Mouse (Mus musculus) megakaryocyte, embryonic 14.5 days (primary cell): ENCODE data around the gene Slc26a3. TPM values are rescaled to one million over a fixed set of nuclear protein-coding genes. Genes with fewer than 3 reads are reported as not detected.
"Not testable (repeated sequence)": the region's sequence is repeated elsewhere in the genome, so short reads cannot be mapped to it uniquely, and the experiment has no call there.

Experiments used
- H3K27me3 ChIP-seq: replicated peaks from 2 replicates; pipeline ENCODE3; 2012; ENCODE audit warnings: inconsistent platforms
- H3K36me3 ChIP-seq: replicated peaks from 2 replicates; pipeline ENCODE3; 2012; ENCODE audit warnings: low read length, inconsistent platforms, mixed read lengths
- H3K4me1 ChIP-seq: 2 replicates; pipeline ENCODE4 v1.6.1; 2012; ENCODE audit warnings: inconsistent platforms
- H3K4me3 ChIP-seq: replicated peaks from 2 replicates; pipeline ENCODE3; 2012; ENCODE audit warnings: moderate library complexity, mild to moderate bottlenecking, inconsistent platforms
- H3K9me3 ChIP-seq: 2 replicates; pipeline ENCODE4 v1.6.1; 2012; ENCODE audit warnings: inconsistent platforms
- FLI1 ChIP-seq: IDR thresholded peaks from 2 replicates; pipeline ENCODE4 v1.6.1; 2012; ENCODE audit warnings: low read length, inconsistent platforms, mixed read lengths
- GATA1 ChIP-seq: IDR thresholded peaks from 3 replicates; pipeline ENCODE4 v1.6.1; 2012; ENCODE audit warnings: mixed read lengths, low read length, inconsistent platforms, borderline replicate concordance
- polyA plus RNA-seq: library from polyadenylated mRNA; stranded (reverse); fragments of >175 nt; gene quantifications from 2 replicates; pipeline ENCODE4 v1.2.3, GENCODE M21; 2012; ENCODE audit warnings: low replicate concordance; ENCODE audit not compliant: insufficient read depth

Slc26a3 gene
- polyA plus RNA-seq, 1 experiment = not detected

DNA sequence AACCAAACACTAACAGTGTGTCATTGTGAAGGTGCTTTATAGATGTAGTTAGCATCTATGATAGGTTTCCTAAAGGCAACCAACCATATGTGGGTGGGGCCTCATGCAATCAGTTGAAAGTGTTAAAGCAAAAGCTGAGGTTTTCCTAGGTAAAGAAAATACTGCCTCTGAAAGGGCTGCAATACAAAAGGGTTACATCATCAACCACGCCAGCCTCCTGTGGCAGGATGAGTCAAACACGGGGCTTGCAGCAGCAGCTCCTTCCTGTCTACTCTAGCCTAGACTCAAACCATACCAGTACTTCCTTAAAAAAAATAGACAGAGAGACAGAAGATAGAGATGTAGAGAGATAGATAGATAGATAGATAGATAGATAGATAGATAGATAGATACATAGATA lies 25.3 kb downstream of the Slc26a3 start:
- H3K27me3 ChIP-seq = peaks cover 2% of the 10 kb centered on the region
- no peaks in the 10 kb centered on the region for H3K9me3 ChIP-seq
- no peaks in the 10 kb centered on the region for H3K4me1 ChIP-seq
- no peak overlapping the region for H3K4me3 ChIP-seq
- no peak for TF ChIP-seq GATA1
- no peak for TF ChIP-seq FLI1
- H3K36me3 ChIP-seq = no peaks in the 10 kb centered on the region

DNA sequence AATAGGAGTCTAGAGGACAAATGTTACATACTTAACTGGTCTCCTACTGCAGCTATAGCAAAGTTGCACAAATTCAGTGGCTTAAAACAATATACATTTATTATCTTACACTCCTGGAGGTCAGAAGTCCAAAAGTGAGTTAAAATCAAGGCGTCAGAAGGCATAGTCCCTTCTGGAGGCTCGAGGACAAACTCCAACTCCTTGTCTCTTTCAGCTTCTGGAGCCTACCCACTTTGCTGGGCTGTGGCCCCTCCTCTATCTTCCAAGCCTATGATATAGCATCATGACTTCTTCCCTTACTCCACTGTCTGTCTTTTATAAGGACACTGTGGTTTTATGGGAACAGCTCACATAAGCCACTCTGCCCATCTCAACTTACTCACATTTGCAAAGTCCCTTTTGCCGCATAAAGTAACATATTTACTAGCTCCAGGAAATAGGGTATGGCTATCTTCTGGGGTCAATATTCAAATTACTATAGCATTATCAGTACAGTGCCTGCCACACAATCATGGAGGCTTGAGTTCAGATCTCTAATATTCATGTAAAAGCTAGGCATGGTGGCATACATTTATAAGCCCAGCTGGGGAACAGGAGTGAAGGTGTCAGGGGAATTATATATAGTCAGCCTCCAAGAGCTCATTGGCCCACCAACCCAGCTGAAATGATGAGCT lies 31.4 kb downstream of the Slc26a3 start:
- no peak overlapping the region for H3K4me3 ChIP-seq
- H3K27me3 ChIP-seq = peaks cover 2% of the 10 kb centered on the region
- TF ChIP-seq FLI1 (no peak), GATA1 (no peak)
- H3K4me1 ChIP-seq = no peaks in the 10 kb centered on the region
- H3K36me3 ChIP-seq = no peaks in the 10 kb centered on the region
- H3K9me3 ChIP-seq = no peaks in the 10 kb centered on the region

DNA sequence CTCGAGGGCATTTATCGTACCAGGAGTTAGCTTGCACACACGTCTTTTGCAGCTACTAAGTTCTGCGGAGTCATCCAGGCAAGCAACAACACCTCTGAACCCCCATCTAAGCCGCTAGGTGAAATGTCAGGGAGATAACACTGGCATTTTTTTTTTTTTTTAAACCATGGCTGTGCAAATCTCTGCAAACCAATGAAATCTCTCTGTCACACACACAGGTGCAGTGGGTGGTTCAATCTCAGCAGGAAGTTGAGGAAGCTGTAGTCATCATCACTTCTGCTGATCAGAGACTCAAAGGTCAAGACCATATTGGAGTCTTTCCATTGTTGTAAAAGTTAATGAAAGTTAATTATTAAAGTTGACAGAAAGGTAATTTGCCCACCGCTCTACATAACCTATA lies 47.1 kb downstream of the Slc26a3 start:
- Histone ChIP-seq H3K9me3 (no peaks in the 10 kb centered on the region; the same call in 1 of the 2 replicates), H3K4me3 (no peak overlapping the region), H3K27me3 (peaks cover 10% of the 10 kb centered on the region), H3K36me3 (no peaks in the 10 kb centered on the region), H3K4me1 (no peaks in the 10 kb centered on the region)
- TF ChIP-seq GATA1 (no peak), FLI1 (no peak)

DNA sequence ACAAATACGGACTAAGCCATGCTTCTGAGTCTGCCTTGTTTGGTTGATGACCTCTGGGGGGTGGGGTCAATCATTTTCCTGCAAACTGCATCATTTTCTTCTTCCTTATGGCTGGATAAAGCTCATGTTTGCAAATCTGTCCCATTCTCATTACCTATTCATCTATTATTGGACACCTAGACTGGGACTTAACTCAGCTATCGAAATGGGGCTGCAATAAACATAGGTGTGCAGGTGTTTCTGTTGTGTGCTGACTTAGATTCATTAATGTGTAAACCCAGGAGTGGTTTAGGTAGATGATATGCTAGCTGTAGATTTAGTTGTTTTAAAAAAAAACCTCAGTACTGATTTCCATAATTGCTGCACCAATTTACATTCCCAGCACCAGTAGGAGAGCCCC lies 48.9 kb downstream of the Slc26a3 start:
- Histone ChIP-seq H3K27me3 (peaks cover 19% of the 10 kb centered on the region), H3K9me3 (no peaks in the 10 kb centered on the region; the same call in 1 of the 2 replicates), H3K4me1 (peaks cover 6% of the 10 kb centered on the region), H3K36me3 (no peaks in the 10 kb centered on the region), H3K4me3 (no peak overlapping the region)
- TF ChIP-seq FLI1 (no peak), GATA1 (no peak)

DNA sequence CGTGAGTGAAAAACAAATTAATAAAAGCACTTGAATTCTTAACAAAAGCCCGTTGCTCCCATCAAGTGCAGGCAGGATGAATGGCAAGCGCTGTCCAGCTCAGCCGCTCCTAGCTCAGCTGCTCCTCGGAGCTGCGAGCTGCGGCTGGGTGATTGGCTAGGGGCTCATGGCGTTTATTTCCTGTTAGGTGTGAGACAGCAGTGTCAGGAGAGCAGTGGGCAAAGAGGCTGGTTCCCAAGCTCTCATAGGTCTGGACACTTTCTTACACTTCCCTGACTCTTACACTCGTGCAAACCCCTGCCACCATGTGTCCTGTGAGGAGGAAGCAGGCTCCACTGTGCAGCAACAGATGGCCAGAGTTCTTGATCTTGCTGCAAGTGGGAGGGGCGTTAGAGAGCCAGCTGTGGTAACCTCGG lies 53.5 kb downstream of the Slc26a3 start:
- TF ChIP-seq FLI1 (no peak), GATA1 (no peak)
- peak overlapping the region; percentile 86 for H3K4me3 ChIP-seq

DNA sequence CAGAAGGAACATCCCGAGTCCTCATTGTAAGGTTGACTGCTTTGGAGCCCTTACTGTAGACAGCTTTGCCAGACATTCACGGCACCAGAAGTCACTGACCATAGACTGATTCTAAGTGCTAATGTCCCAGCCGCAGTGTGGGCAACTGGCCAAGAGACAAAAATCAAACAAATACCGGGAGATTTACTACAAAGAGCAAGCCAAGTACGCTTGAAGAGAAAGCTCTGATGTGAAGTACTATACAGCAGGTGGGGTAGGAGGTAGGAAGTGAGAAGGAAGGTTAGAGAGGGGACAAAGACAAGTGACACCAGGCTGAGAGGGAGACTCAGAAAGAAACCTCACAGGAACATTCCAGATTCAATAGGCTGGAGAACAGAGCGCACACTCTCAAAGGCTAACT lies 54.2 kb downstream of the Slc26a3 start:
- no peak overlapping the region for H3K4me3 ChIP-seq
- H3K4me1 ChIP-seq = peaks cover 10% of the 10 kb centered on the region
- H3K27me3 ChIP-seq = peaks cover 25% of the 10 kb centered on the region
- TF ChIP-seq FLI1 (no peak), GATA1 (no peak)
- no peaks in the 10 kb centered on the region for H3K36me3 ChIP-seq
- H3K9me3 ChIP-seq = no peaks in the 10 kb centered on the region; the same call in 1 of the 2 replicates

More for the DNA sequence above, 53.5 kb downstream of the Slc26a3 start:
- peaks cover 10% of the 10 kb centered on the region for H3K4me1 ChIP-seq
- H3K27me3 ChIP-seq = peaks cover 25% of the 10 kb centered on the region
- H3K9me3 ChIP-seq = no peaks in the 10 kb centered on the region; the same call in 1 of the 2 replicates
- no peaks in the 10 kb centered on the region for H3K36me3 ChIP-seq

DNA sequence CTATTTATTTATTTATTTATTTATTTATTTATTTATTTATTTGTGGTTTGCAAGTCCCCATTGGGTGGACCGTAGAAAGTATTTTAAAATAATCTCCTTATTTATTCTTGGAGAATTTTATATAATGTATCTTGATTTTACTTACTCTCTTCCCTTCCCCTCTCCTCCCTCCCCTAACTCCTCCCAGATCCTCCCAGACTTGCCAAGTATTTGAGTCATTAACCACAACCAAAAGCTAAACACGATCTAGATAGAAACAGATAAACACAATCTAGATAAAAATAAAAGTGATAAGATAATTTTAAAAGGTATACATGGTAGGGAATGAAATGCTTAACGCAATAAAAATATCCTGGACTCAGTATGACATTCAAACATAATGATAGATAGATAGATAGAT lies 58.7 kb downstream of the Slc26a3 start:
- no peak for TF ChIP-seq GATA1
- no peak for TF ChIP-seq FLI1
- Histone ChIP-seq H3K27me3 (peaks cover 12% of the 10 kb centered on the region), H3K36me3 (no peaks in the 10 kb centered on the region), H3K4me3 (no peak overlapping the region), H3K9me3 (no peaks in the 10 kb centered on the region), H3K4me1 (peaks cover 5% of the 10 kb centered on the region)

DNA sequence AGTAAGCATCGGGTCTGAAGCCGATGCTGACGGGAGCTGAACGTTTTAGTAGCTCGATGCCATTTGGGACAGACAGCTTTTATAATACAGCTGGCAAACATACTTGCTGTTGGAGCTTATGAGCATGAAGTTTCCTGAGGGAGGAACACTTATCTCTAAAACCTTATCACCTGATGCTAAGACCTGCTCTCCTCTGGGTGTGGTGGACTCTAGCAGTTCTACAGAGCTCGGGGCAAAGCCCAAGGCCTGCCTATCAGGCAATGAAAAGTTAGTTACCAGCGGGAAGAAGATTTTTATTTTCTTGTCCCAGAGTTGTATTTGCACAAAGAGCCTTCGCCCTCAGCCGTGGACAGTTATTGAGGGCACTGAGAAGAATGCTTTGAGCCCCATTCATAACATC lies 65.6 kb downstream of the Slc26a3 start:
- peaks cover 4% of the 10 kb centered on the region for H3K9me3 ChIP-seq
- H3K27me3 ChIP-seq = no peaks in the 10 kb centered on the region
- no peak overlapping the region for H3K4me3 ChIP-seq
- no peaks in the 10 kb centered on the region for H3K36me3 ChIP-seq
- H3K4me1 ChIP-seq = no peaks in the 10 kb centered on the region
- TF ChIP-seq GATA1 = no peak
- TF ChIP-seq FLI1 = no peak

DNA sequence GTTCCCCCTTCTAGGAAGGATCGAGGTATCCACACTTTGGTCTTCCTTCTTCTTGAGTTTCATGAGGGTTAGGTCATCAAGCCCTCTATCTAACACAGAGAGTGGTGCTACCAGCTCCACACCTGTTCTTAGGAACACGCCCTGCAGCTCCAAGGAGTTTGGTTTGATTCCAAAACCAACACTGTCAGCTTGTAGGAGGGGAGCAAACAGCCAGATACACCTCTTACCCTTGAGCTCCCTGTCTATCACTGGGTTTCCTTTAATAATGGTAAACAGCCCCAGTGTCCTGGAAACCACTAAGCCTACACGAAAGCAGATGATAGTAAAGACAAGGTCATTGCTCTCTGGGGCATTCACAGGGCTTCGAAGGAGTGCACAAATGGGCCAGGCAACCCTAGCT lies 67.8 kb downstream of the Slc26a3 start:
- Histone ChIP-seq H3K36me3 (no peaks in the 10 kb centered on the region), H3K4me3 (no peak overlapping the region), H3K4me1 (no peaks in the 10 kb centered on the region), H3K27me3 (no peaks in the 10 kb centered on the region), H3K9me3 (peaks cover 4% of the 10 kb centered on the region)
- no peak for TF ChIP-seq FLI1
- TF ChIP-seq GATA1 = no peak

DNA sequence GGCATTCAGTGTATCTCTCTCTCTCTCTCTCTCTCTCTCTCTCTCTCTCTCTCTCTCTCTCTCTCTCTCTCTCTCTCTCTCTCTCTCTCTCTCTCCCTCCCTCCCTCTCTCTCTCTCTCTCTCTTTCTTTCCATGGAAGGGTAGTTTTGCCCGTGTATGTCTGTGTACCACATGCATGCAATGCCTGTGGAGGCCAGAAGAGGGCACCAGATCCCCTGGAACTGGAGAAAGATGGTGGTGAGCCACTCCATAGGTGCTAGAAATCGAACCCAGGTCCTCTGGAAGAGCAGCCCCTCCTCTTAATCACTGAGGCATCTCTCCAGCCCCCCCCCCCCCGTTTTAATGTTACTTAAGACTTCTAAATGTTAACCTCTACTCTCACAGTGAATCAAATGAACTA lies 69.6 kb downstream of the Slc26a3 start:
- H3K36me3 ChIP-seq, H3K9me3 ChIP-seq, H3K4me3 ChIP-seq, H3K4me1 ChIP-seq, H3K27me3 ChIP-seq: not testable (repeated sequence)

DNA sequence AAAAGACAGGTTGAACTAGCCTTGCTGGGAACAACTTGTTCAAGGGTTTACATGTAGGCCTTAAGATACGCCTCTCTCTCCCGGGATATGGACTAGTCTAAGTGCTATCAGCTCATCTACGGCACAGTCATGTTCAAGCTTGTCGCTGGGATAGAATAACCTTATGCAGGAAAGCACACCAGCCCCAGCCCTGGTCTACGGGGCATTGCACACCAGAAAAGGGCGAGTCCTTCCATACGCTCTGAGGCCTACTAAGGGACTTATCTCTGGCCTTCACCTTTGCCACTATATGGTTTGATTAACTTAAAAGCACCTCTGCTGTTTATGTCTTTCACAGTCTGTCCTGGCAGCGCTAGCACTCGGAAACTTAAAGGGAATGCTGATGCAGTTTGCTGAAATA lies 70.7 kb downstream of the Slc26a3 start:
- peaks cover 4% of the 10 kb centered on the region for H3K9me3 ChIP-seq
- TF ChIP-seq FLI1 (no peak), GATA1 (no peak)
- H3K36me3 ChIP-seq = no peaks in the 10 kb centered on the region
- H3K4me3 ChIP-seq = no peak overlapping the region
- H3K27me3 ChIP-seq = no peaks in the 10 kb centered on the region
- no peaks in the 10 kb centered on the region for H3K4me1 ChIP-seq

DNA sequence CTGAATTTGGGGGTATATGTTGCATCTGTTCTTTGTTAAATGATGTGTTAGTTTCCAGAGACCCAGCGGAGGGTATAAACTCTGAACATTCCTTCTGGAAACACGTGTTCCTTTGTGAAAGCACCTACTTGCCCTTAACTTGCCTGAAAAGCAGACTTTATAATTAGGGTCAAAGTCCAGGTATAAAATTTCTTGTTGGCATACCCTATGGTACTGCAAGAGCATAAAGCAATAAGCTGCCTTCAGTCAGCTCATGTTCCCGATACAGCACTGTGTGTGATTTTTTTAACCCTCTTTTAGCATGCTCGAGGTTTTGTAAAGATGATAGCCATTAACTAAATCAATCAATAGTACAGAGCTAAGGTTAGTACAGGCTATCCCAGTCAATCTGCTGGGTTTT lies 71.9 kb downstream of the Slc26a3 start:
- Histone ChIP-seq H3K36me3 (no peaks in the 10 kb centered on the region), H3K4me1 (no peaks in the 10 kb centered on the region), H3K9me3 (peaks cover 4% of the 10 kb centered on the region), H3K27me3 (no peaks in the 10 kb centered on the region), H3K4me3 (no peak overlapping the region)
- TF ChIP-seq GATA1 (no peak), FLI1 (no peak)

DNA sequence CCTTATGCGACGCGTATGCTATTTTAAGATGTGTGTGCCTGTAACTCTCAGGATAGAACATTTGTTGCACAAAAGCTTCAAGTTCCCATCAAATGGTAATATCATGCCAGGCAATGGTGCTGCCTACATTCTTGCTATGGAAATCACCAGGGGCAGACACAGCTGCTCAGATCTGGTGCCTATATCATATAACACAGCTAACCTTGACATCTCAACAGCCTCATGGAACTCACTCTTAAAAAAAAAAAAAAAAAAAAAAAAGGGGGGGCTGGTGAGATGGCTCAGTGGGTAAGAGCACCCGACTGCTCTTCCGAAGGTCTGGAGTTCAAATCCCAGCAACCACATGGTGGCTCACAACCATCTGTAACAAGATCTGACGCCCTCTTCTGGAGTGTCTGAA lies 87.5 kb downstream of the Slc26a3 start:
- not testable (repeated sequence) for H3K4me3 ChIP-seq, H3K36me3 ChIP-seq, H3K4me1 ChIP-seq, H3K9me3 ChIP-seq, H3K27me3 ChIP-seq
